Mouse (Mus musculus): Measurements from ENCODE around the gene Coro2a.

DNA sequence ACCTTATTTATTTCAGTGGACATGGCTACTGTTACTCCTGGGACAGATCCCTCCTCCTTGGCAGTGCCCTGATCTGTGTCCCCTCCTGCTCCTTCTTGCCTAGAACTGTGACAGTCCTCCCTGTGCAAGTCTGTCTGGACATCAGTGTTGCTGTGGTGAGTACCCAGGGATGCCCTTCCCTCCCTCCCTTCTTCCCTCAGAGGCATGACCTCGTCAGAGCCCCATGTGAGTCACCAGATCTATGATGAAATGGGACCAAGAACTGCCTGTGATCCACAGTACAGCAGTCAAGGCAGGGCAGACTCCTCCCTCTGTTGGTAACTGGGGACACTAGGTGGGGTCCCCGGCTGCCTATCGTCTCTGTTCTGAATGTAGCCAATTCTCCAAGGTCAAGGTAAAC lies 5.6 kb upstream of the Coro2a start:
- TF ChIP-seq CTCF (IDR thresholded peaks at IDR 0.05; ENCODE audit: control insufficient read depth, insufficient read depth, insufficient read length) (no peak), CEBPB (IDR thresholded peaks at IDR 0.05; ENCODE audit: low read depth) (peak; percentile 26), USF1 (IDR thresholded peaks at IDR 0.05; ENCODE audit: low read depth) (no peak), FOSL1 (IDR thresholded peaks at IDR 0.05; ENCODE audit: insufficient read depth, low read length, poor library complexity, severe bottlenecking) (no peak)

Measured in C2C12 (cell line).